Mouse (Mus musculus) liver, embryonic 13.5 days (tissue): ENCODE results near the gene Chrna4. TPM values are rescaled to one million over a fixed set of nuclear protein-coding genes. Genes with fewer than 3 reads are reported as not detected.

ENCODE experiments used
- ATAC-seq: fragments of 200-750 bp; cut with Nextera tagmentation; 2 replicates; pipeline ENCODE4 v1.8.0; 2017; ENCODE audit warnings: low read depth, mild to moderate bottlenecking, moderate number of reproducible peaks, moderate library complexity
- DNase-seq: peaks from one replicate; pipeline ENCODE4 v3.0.0; 2022
- H3K27ac ChIP-seq: fragments of 300-500 bp; sonication (generic); 2 replicates; pipeline ENCODE4 v1.5.1; 2015; ENCODE audit warnings: moderate library complexity, mild to moderate bottlenecking, inconsistent platforms
- H3K27me3 ChIP-seq: fragments of 300-500 bp; sonication (generic); 2 replicates; pipeline ENCODE4 v1.6.1; 2015; ENCODE audit warnings: mild to moderate bottlenecking, inconsistent platforms
- H3K36me3 ChIP-seq: fragments of 300-500 bp; sonication (generic); 2 replicates; pipeline ENCODE4 v1.6.1; 2015; ENCODE audit warnings: mild to moderate bottlenecking, inconsistent platforms
- H3K4me1 ChIP-seq: fragments of 300-500 bp; sonication (generic); replicated peaks from 2 replicates; pipeline ENCODE4 v1.6.1; 2015; ENCODE audit warnings: inconsistent platforms
- H3K4me2 ChIP-seq: fragments of 300-500 bp; sonication (generic); 2 replicates; pipeline ENCODE4 v1.6.1; 2015; ENCODE audit warnings: inconsistent platforms, mild to moderate bottlenecking, moderate library complexity
- H3K4me3 ChIP-seq: fragments of 300-500 bp; sonication (generic); replicated peaks from 2 replicates; pipeline ENCODE4 v1.5.1; 2015; ENCODE audit warnings: mild to moderate bottlenecking, inconsistent platforms
- H3K9ac ChIP-seq: fragments of 300-500 bp; sonication (generic); 2 replicates; pipeline ENCODE4 v1.6.1; 2015; ENCODE audit warnings: mild to moderate bottlenecking, inconsistent platforms
- H3K9me3 ChIP-seq: fragments of 300-500 bp; sonication (generic); replicated peaks from 2 replicates; pipeline ENCODE4 v1.6.1; 2016; ENCODE audit warnings: inconsistent platforms
- WGBS: fragments of 180-500 bp; shearing (Covaris S2); methylation state at CpG from one replicate; pipeline ENCODE4 v1.1.7; 2015; ENCODE audit not compliant: insufficient replicate concordance; 5-methylcytosine and 5-hydroxymethylcytosine counted together
- polyA plus RNA-seq: library from polyadenylated mRNA; unstranded; fragments of >200 nt; fragmentation: Nextera tagmentation; extraction: Ambion mirVana; gene quantifications from 2 replicates; pipeline ENCODE4 v1.2.1, GENCODE M21; 2015

Gene Chrna4
- polyA plus RNA-seq, 1 experiment from 2014 or later, result 0.46 TPM

GRCm38 (mm10) chr2:180990347-180990746, 53.0 kb downstream of the Chrna4 start:
- ATAC-seq (no peak), DNase-seq (no peak)
- Histone ChIP-seq H3K9me3 (no peaks in the 10 kb centered on the region), H3K27me3 (no peaks in the 10 kb centered on the region), H3K4me2 (no peak overlapping the region), H3K36me3 (no peaks in the 10 kb centered on the region), H3K27ac (no peak overlapping the region), H3K4me3 (no peak overlapping the region), H3K4me1 (no peaks in the 10 kb centered on the region), H3K9ac (no peak overlapping the region)
- WGBS, result 57% methylated on average over 4 of the region's 4 CpGs

GRCm38 (mm10) chr2:180988948-180989347, 54.4 kb downstream of the Chrna4 start:
- Histone ChIP-seq H3K4me3 (no peak overlapping the region), H3K9me3 (no peaks in the 10 kb centered on the region), H3K4me1 (no peaks in the 10 kb centered on the region; the same call in 1 of the 2 replicates), H3K36me3 (no peaks in the 10 kb centered on the region), H3K4me2 (no peak overlapping the region), H3K27me3 (no peaks in the 10 kb centered on the region), H3K9ac (no peak overlapping the region), H3K27ac (no peak overlapping the region)
- DNase-seq (no peak), ATAC-seq (no peak)
- 44% methylated on average over 1 of the region's 1 CpGs for WGBS

GRCm38 (mm10) chr2:180988347-180988913, 54.9 kb downstream of the Chrna4 start:
- H3K4me1 ChIP-seq, result peaks cover 2% of the 10 kb centered on the region; the same call in 1 of the 2 replicates
- no peak for ATAC-seq
- H3K9ac ChIP-seq, result no peak overlapping the region
- WGBS, result 72% methylated on average over 3 of the region's 3 CpGs
- H3K9me3 ChIP-seq, result no peaks in the 10 kb centered on the region
- no peak overlapping the region for H3K4me3 ChIP-seq
- no peak for DNase-seq
- H3K27ac ChIP-seq, result no peak overlapping the region
- H3K36me3 ChIP-seq, result 0 out of 2 replicates have a peak, but pooled peaks cover 2% of the 10 kb centered on the region
- H3K27me3 ChIP-seq, result no peaks in the 10 kb centered on the region
- no peak overlapping the region for H3K4me2 ChIP-seq

- no peak overlapping the region for H3K4me3 ChIP-seq
- no peaks in the 10 kb centered on the region for H3K9me3 ChIP-seq
- no peak overlapping the region for H3K4me2 ChIP-seq
- DNase-seq (no peak), ATAC-seq (no peak)
- H3K4me1 ChIP-seq, result peaks cover 3% of the 10 kb centered on the region; the same call in 1 of the 2 replicates
- no peaks in the 10 kb centered on the region for H3K27me3 ChIP-seq
- no peak overlapping the region for H3K9ac ChIP-seq
- no peak overlapping the region for H3K27ac ChIP-seq
- peaks cover 7% of the 10 kb centered on the region; the same call in 1 of the 2 replicates for H3K36me3 ChIP-seq
- 76% methylated on average over 5 of the region's 5 CpGs for WGBS
These were observed 55.8 kb downstream of the Chrna4 start for GRCm38 (mm10) chr2:180987432-180988030.

DNA sequence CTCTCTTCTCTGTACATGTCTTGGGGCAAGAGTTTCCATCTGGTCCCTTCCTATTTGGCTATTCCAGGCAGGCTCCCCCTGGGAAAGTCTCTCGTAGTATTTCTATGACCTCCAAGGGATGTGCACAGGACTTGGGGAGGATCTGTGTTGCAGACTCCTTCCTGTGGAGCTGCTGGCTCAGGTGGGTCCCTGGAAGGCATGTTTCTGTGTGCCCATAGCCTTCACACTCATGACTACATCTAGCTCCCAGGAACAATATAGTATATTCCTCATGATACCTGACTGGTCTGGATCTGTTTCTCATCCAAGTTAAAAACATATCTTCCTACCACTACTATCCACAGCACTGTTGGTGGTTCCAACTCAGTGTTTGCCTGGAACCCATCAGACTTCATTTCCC, 56.3 kb downstream of the Chrna4 start:
- peaks cover 3% of the 10 kb centered on the region; the same call in 1 of the 2 replicates for H3K4me1 ChIP-seq
- no peaks in the 10 kb centered on the region for H3K9me3 ChIP-seq
- peaks cover 12% of the 10 kb centered on the region for H3K36me3 ChIP-seq
- no peak overlapping the region for H3K4me3 ChIP-seq
- H3K9ac ChIP-seq, result no peak overlapping the region
- H3K4me2 ChIP-seq, result no peak overlapping the region
- 63% methylated on average over 1 of the region's 1 CpGs for WGBS
- H3K27me3 ChIP-seq, result no peaks in the 10 kb centered on the region
- DNase-seq, result no peak
- H3K27ac ChIP-seq, result no peak overlapping the region
- ATAC-seq, result no peak

GRCm38 (mm10) chr2:180986449-180986848, 56.9 kb downstream of the Chrna4 start, which contains the start of gene Col20a1:
Col20a1 (plus strand) TSS chr2:180986535.
- 48% methylated on average over 2 of the region's 2 CpGs for WGBS

GRCm38 (mm10) chr2:180985635-180986034, 57.7 kb downstream of the Chrna4 start:
- Histone ChIP-seq H3K4me3 (no peak overlapping the region), H3K27me3 (no peaks in the 10 kb centered on the region), H3K36me3 (peaks cover 26% of the 10 kb centered on the region), H3K9ac (no peak overlapping the region), H3K4me2 (no peak overlapping the region), H3K4me1 (peaks cover 3% of the 10 kb centered on the region; the same call in 1 of the 2 replicates), H3K27ac (no peak overlapping the region), H3K9me3 (no peaks in the 10 kb centered on the region)
- ATAC-seq (no peak), DNase-seq (no peak)
- WGBS, result 69% methylated on average over 2 of the region's 2 CpGs

More at GRCm38 (mm10) chr2:180986449-180986848, 56.9 kb downstream of the Chrna4 start, which contains the start of gene Col20a1:
- H3K36me3 ChIP-seq, result peaks cover 17% of the 10 kb centered on the region
- H3K9ac ChIP-seq, result no peak within 1 kb of the TSS
- no peak for ATAC-seq
- no peak within 1 kb of the TSS for H3K4me2 ChIP-seq
- no peak for DNase-seq
- H3K27ac ChIP-seq, result no peak within 1 kb of the TSS
- H3K9me3 ChIP-seq, result no peaks in the 10 kb centered on the region
- no peaks in the 10 kb centered on the region for H3K27me3 ChIP-seq
- H3K4me3 ChIP-seq, result no peak within 1 kb of the TSS
- peaks cover 3% of the 10 kb centered on the region; the same call in 1 of the 2 replicates for H3K4me1 ChIP-seq

GRCm38 (mm10) chr2:180981133-180981532, 62.2 kb downstream of the Chrna4 start:
- DNase-seq (no peak), ATAC-seq (no peak)
- H3K4me2 ChIP-seq, result no peak overlapping the region
- H3K27ac ChIP-seq, result no peak overlapping the region
- H3K36me3 ChIP-seq, result peaks cover 71% of the 10 kb centered on the region
- 81% methylated on average over 6 of the region's 6 CpGs for WGBS
- H3K4me1 ChIP-seq, result peaks cover 3% of the 10 kb centered on the region; the same call in 1 of the 2 replicates
- no peaks in the 10 kb centered on the region for H3K9me3 ChIP-seq
- H3K4me3 ChIP-seq, result no peak overlapping the region
- H3K9ac ChIP-seq, result no peak overlapping the region
- no peaks in the 10 kb centered on the region for H3K27me3 ChIP-seq

Other genes starting within 250 kb of the Chrna4 start
- gene Ythdf1, start 122.6 kb downstream of the Chrna4 start, polyA plus RNA-seq, result 27.2 and 27.8 TPM in 2 replicates
- not detected in 2 replicates for gene Birc7, start 114.5 kb downstream of the Chrna4 start, polyA plus RNA-seq
- 2.0 and 2.6 TPM in 2 replicates for gene Nkain4, start 88.8 kb downstream of the Chrna4 start, polyA plus RNA-seq
- 33.4 TPM in 2 replicates for gene Arfgap1, start 76.3 kb downstream of the Chrna4 start, polyA plus RNA-seq
- 0.06 and 0.13 TPM in 2 replicates for gene Col20a1, start 57.0 kb downstream of the Chrna4 start, polyA plus RNA-seq
- 0.16 and 0.20 TPM in 2 replicates for gene Kcnq2, start 91.8 kb upstream of the Chrna4 start, polyA plus RNA-seq
- gene Eef1a2, start 113.5 kb upstream of the Chrna4 start, polyA plus RNA-seq, result not detected in 2 replicates
- gene Ppdpf, start 143.7 kb upstream of the Chrna4 start, polyA plus RNA-seq, result 92.8 and 101 TPM in 2 replicates
- 0.02 and 0.03 TPM in 2 replicates for gene Ptk6, start 159.2 kb upstream of the Chrna4 start, polyA plus RNA-seq
- 0.08 and 0.12 TPM in 2 replicates for gene Srms, start 169.6 kb upstream of the Chrna4 start, polyA plus RNA-seq
- 0.15 TPM in 1 of 2 replicates, not detected in the other for gene Fndc11, start 176.5 kb upstream of the Chrna4 start, polyA plus RNA-seq
- gene Helz2, start 198.5 kb upstream of the Chrna4 start, polyA plus RNA-seq, result 1.3 and 1.5 TPM in 2 replicates
- gene Gmeb2, start 244.5 kb upstream of the Chrna4 start, polyA plus RNA-seq, result 8.1 and 9.3 TPM in 2 replicates